Mouse (Mus musculus): ENCODE results near the gene Camsap3.
A peak's percentile ranks its signal among the peaks of the same experiment; 100 is the strongest.

Gene Camsap3

DNA sequence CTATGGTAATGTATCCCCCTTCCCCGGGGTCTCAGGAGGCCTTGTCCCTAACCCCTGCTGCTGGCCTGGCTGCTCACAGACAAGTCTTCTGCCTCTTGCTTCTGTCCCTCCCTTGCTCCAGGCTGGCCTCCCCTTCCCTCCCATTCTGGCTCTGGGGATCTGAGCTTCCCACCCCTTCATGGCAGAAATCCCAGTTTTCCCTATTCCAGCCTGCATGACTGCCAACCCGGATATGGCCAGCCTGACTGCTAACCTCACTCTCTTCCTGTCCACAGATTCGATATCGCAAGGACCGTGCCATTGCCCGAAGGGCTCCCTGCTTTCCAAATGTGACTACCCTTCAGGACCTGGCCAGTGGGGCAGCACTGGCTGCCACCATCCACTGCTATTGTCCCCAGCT is 13.3 kb downstream of the Camsap3 start:
- DNase-seq (ENCODE audit: low read depth, low spot score) = no peak

DNA sequence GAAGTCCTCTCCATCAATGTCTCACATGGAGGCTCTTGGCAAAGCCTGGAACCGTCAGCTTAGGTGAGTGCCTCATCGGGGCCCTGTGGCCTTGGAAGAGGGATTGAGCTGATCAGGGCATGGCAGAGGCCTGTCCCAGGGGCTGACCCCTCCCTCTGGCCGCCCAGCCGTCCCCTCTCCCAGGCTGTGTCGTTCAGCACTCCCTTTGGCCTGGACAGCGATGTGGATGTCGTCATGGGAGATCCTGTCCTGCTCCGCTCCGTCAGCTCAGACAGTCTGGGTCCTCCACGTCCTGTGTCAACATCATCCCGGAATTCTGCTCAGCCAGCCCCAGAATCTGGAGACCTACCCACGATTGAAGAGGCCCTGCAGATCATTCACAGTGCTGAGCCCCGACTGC is 16.3 kb downstream of the Camsap3 start:
- DNase-seq (ENCODE audit: low read depth, low spot score) = no peak

GRCm38 (mm10) chr8:3606593-3606992 is 19.5 kb downstream of the Camsap3 start:
- DNase-seq (ENCODE audit: low read depth, low spot score) = no peak

DNA sequence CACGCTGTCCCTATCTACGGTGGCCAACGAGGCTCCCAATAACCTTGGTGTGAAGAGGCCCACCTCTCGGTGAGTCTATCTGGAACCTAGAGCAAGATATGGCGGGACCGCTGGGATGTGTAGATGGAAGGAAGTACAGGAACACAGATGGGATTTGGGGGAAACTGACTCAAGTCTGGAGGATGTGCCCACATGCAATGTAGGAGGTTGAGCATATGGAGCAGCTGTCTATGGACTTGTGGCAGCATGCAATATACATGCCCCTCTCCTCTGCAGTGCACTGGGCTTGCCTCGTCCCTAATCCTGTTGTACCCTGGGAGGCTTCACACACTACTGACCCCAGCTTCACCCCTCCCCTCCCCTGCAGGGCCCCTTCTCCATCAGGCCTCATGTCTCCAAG is 20.7 kb downstream of the Camsap3 start:
- DNase-seq (ENCODE audit: low read depth, low spot score) = no peak

- peak; percentile 73 for DNase-seq (ENCODE audit: low read depth, low spot score)
Measured at GRCm38 (mm10) chr8:3609046-3609815, 22.1 kb downstream of the Camsap3 start.

- no peak for DNase-seq (ENCODE audit: low read depth, low spot score)
Measured at GRCm38 (mm10) chr8:3609816-3610150, 22.7 kb downstream of the Camsap3 start.

DNA sequence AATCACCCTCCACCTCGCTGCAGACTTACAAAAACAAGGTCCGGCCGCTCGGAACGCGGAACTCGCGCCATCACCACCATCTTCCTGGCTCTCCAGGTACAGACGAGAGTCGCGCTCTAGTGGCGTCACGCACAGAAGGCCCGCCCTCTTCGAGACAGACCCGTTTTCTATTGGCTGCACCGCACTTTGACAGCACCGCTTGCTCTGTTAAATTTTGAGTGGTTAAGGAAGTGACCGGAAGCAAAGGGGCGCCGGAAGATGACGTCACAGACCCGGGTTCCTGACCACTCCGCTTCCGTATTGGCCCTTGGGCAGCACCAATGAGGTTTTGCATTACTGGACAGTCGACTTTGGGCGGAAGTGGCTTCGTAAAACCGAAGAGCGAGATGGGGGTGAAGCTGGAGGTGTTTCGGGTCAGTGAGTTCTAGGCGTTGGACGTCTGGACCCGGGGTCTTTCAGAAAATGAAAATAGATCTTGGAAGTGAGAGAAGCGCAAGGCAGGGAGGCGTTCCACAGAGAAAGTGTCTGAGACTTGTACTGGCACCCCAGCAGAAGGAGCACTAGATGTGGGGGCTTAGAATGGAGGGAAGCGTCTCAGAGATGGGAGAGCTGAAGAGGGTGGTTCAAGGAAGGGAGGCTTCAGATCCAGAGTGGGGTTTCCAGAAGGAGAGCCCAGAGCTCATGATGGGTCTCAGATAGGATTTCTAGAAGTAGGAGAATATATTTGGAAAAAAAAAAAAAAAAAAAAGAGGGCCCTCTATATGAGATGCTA is 34.3 kb downstream of the Camsap3 start, which contains the start of the genes Xab2 and Pet100:
Gene Xab2, minus strand, starts transcription at position 118 of the 772 bp plus-strand sequence.
Gene Pet100, plus strand, starts transcription at position 350 of the 772 bp plus-strand sequence.
- DNase-seq (ENCODE audit: low read depth, low spot score) = peak; percentile 100

GRCm38 (mm10) chr8:3622119-3622518 is 35.0 kb downstream of the Camsap3 start:
- DNase-seq (ENCODE audit: low read depth, low spot score) = no peak

DNA sequence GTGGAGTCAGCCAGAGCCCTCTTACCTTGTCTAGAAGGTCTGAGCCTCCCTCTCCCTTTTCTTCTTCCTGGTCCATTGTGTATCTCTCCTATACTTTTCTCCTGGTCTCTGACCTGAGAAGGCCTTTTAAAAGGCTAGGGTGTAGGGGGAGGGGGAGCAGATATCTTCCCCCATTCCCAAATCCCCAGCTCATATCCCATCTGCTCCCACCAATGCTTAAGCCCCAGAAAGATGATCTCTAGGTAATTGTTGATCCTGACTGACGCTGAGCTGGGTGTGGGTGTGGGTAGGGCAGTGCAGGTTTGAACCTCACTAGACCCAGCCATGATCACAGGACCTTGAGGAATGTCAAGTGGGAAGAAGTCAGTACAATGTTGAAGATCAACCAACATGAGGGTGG is 38.4 kb downstream of the Camsap3 start, which contains the start of gene Pcp2:
Gene Pcp2, minus strand, starts transcription at position 101 of the 400 bp plus-strand sequence.
- DNase-seq (ENCODE audit: low read depth, low spot score) = no peak

DNA sequence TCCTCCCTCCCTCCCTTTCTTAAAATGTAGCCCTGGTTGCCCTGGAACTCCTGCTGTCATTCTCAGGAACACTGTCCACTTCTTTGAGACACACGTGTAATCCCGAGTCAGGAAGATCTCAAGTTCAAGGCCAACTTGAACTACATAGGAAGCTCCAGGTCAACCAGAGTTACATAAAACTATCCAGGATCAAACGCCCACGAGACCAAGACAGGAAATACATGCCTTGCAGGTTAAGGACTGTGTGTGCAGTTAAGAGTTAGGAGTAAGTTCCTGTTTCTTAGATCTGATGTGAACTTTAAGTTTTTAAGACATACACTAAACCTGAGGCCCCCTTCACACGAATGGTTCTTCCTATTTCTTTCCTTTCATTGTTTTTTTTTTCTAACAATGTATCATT is 39.9 kb downstream of the Camsap3 start:
- DNase-seq (ENCODE audit: low read depth, low spot score) = no peak

- DNase-seq (ENCODE audit: low read depth, low spot score) = no peak
Measured at GRCm38 (mm10) chr8:3628014-3628413, 40.9 kb downstream of the Camsap3 start.

- DNase-seq (ENCODE audit: low read depth, low spot score) = peak; percentile 66
Measured at GRCm38 (mm10) chr8:3630647-3631477, 43.8 kb downstream of the Camsap3 start, which contains the start of gene Stxbp2. Gene Stxbp2, plus strand, starts transcription at chr8:3630955.

- no peak for DNase-seq (ENCODE audit: low read depth, low spot score)
Measured at GRCm38 (mm10) chr8:3631478-3631875, 44.4 kb downstream of the Camsap3 start.

GRCm38 (mm10) chr8:3645804-3646203 is 58.7 kb downstream of the Camsap3 start:
- no peak for DNase-seq (ENCODE audit: low read depth, low spot score)

DNA sequence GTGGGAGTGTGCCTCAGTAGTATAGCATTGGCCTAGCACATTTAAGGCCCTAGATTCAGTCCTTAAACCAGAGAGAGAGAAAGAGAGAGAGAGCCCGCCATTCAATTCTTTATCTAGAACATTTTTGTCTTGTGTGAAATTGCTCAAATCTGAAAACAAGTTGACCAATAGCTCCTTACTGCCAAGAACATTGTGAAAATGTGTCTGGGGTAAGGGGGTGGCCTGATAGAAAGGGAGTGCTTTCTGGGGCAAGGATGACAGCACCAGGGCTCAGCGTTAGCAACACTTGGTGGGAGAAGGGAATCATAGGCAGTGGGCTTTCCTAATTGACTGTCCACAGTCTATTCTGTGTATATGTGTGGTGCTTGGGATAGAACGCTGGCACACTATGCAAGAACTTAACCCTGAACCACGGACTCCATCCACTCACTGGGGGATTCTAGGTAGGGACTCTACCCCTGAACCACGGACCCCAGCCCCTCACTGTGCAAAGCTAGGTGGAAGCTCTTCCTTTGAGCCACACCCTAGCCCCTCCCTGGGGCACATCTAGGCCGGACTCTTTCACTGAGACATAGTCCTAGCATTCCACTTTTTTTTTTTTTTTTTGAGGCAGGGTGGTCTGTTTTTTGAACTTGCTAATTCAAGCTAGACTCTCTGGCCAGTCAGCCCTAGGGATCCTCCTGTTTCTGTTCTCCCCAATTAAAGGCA is 59.9 kb downstream of the Camsap3 start:
- DNase-seq (ENCODE audit: low read depth, low spot score) = no peak

DNA sequence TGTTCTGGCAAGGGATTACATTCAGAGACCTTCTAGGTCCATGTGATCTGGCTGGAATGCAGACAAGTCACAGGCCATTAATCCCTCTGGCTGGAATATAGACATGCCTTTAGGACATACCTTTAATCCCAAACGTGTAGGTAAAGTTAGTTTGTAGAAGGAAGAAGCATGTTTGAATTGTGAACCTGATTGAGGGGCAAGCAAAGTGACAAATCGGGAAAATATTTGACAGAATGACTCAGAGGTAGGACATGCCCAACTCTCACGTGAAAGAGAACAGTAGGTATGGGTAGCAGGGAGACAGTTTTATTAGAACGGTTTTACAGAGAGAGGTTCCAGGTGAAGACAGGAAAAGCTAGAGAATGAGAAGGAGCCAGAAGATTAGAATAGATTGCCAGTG is 60.5 kb downstream of the Camsap3 start:
- DNase-seq (ENCODE audit: low read depth, low spot score) = no peak

GRCm38 (mm10) chr8:3648268-3648667 is 61.2 kb downstream of the Camsap3 start:
- DNase-seq (ENCODE audit: low read depth, low spot score) = no peak

DNA sequence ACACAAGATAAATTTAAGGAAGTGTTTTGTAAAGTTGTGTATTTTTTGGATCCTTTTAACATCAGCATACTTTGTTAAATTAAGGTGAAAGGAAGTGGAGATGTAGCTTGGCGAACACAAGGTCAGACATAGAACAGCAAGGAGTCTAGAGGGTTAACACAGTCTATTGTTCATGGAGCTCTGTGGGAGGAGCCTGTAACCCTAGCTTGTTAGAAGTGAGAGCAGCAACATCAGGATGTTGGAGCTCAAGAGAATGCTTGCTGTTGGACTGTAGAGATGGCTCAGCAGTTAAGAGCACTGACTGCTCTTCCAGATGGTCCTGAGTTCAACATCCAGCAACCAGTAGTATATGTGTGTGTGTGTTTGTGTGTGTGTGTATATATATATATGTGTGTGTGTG is 61.9 kb downstream of the Camsap3 start:
- no peak for DNase-seq (ENCODE audit: low read depth, low spot score)

- no peak for DNase-seq (ENCODE audit: low read depth, low spot score)
Measured at GRCm38 (mm10) chr8:3652845-3653244, 65.8 kb downstream of the Camsap3 start.

DNA sequence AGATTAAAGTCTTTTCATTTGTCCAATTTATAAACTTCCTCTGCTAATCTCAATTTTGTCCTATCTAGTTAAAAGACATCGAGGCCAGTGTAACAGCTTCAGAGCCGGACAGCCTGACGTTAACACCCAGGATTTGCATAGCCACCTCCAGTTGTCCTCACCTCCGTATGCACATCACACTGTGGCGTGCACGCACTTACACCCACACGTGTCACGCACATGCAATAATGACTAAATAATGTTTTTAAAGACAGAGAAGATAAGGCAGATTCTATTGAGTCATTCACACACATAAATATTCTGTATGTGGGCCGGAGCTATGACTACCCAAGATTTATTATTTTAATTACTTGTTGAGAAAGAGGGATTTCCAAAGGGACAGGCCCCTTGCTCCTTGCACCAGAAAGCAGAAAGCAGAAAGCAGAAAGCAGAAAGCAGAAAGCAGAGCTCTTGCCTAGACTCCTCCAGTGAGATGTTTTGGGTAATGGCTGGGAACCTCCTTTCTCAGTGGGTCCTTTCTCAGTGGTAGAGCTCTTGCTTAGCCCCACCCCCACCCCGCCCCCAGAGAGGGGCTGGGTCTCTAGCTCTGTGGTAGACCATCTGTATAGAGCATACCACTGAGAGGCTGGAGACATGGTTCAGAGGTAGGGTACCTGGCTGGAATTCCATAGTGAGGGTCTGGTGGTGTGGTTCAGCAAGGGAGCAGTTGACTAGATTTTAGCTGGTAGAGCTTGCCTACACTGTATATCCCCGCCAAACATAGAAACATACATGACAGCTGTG is 67.8 kb downstream of the Camsap3 start:
- no peak for DNase-seq (ENCODE audit: low read depth, low spot score)
